Mouse (Mus musculus) CD4-positive, CD25-positive, alpha-beta regulatory T cell, adult 4 months (primary cell): Measurements from ENCODE around the gene Nlrp6. TPM values are rescaled to one million over a fixed set of nuclear protein-coding genes. Genes with fewer than 3 reads are reported as not detected.

Experiments used
- ATAC-seq: one replicate; pipeline ENCODE4 v1.8.0; 2017
- polyA plus RNA-seq, 2 experiments: library from polyadenylated mRNA; unstranded; fragments of 100-300 nt; shearing (Covaris generic); gene quantifications; one replicate each; pipeline ENCODE4 v1.2.1; 2017

The Nlrp6 gene
- not detected for polyA plus RNA-seq

GRCm38 (mm10) chr7:140920418-140921029 is at the start of gene Nlrp6:
TSS of gene Nlrp6 (plus strand) at chr7:140920902.
- no peak for ATAC-seq

- no peak for ATAC-seq
These were observed 46.5 kb upstream of the Nlrp6 start for GRCm38 (mm10) chr7:140874224-140874623.

GRCm38 (mm10) chr7:140877364-140877763 is 43.3 kb upstream of the Nlrp6 start:
- ATAC-seq: no peak

GRCm38 (mm10) chr7:140879355-140879754 is 41.3 kb upstream of the Nlrp6 start:
- no peak for ATAC-seq

GRCm38 (mm10) chr7:140880419-140880818 is 40.3 kb upstream of the Nlrp6 start:
- ATAC-seq: no peak

- ATAC-seq: no peak
These were observed 39.7 kb upstream of the Nlrp6 start for GRCm38 (mm10) chr7:140880865-140881515.

- ATAC-seq: peak; percentile 99
These were observed 38.8 kb upstream of the Nlrp6 start, which contains the start of the genes Psmd13 and Sirt3 for GRCm38 (mm10) chr7:140881696-140882468. TSS of gene Psmd13 (plus strand) at chr7:140881968. TSS of gene Sirt3 (minus strand) at chr7:140882309.

GRCm38 (mm10) chr7:140882469-140882803 is 38.3 kb upstream of the Nlrp6 start:
- ATAC-seq: no peak

- ATAC-seq: peak; percentile 34
These were observed 30.1 kb upstream of the Nlrp6 start for GRCm38 (mm10) chr7:140890636-140891035.

GRCm38 (mm10) chr7:140894031-140894430 is 26.7 kb upstream of the Nlrp6 start:
- ATAC-seq: no peak

GRCm38 (mm10) chr7:140894611-140895010 is 26.1 kb upstream of the Nlrp6 start:
- no peak for ATAC-seq

GRCm38 (mm10) chr7:140897863-140898262 is 22.8 kb upstream of the Nlrp6 start:
- ATAC-seq: no peak

- no peak for ATAC-seq
These were observed 21.6 kb upstream of the Nlrp6 start for GRCm38 (mm10) chr7:140899121-140899520.

- no peak for ATAC-seq
These were observed 20.5 kb upstream of the Nlrp6 start, which contains the start of gene Cox8b for GRCm38 (mm10) chr7:140900220-140900619. TSS of gene Cox8b (minus strand) at chr7:140900446.

GRCm38 (mm10) chr7:140902036-140902875 is 18.4 kb upstream of the Nlrp6 start:
- ATAC-seq: no peak

- peak; percentile 39 for ATAC-seq
These were observed 17.5 kb upstream of the Nlrp6 start for GRCm38 (mm10) chr7:140903212-140903611.

GRCm38 (mm10) chr7:140905642-140906081 is 15.0 kb upstream of the Nlrp6 start:
- ATAC-seq: no peak

GRCm38 (mm10) chr7:140907131-140907530 is 13.6 kb upstream of the Nlrp6 start:
- ATAC-seq: no peak

- ATAC-seq: no peak
These were observed 13.0 kb upstream of the Nlrp6 start for GRCm38 (mm10) chr7:140907697-140908096.

- ATAC-seq: no peak
These were observed 12.5 kb upstream of the Nlrp6 start for GRCm38 (mm10) chr7:140908181-140908580.

GRCm38 (mm10) chr7:140908634-140909107 is 12.0 kb upstream of the Nlrp6 start:
- peak; percentile 94 for ATAC-seq

- no peak for ATAC-seq
These were observed 8.4 kb upstream of the Nlrp6 start for GRCm38 (mm10) chr7:140912293-140912692.
